14 mouse cellular contexts compared by ENCODE assay signal in the genomic region with DNA sequence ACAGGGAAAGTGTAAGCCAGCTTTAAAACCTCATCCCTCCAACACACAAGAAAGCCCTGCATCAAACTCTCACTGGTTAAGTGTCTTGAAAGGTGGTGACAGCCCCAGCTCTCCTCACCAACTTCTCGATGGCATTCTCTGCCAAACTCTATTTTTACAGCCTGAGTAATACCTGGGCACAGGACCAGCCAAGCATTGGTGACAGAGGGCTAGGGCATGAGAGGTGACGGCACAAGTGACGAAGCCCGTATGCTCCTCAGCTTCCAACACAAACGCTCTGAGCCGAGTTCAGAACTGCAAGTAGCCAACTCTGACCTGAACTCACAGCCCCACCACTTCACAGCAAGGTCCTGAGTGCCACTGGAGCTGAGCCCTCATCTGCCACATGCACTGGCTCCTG. TPM values are rescaled to one million over a fixed set of nuclear protein-coding genes. Genes with fewer than 3 reads are reported as not detected.
DNase-seq lines count a peak whose midpoint lies in the region; ATAC-seq lines count a peak whose summit lies in the region.
"Had no signal": no experiment of that assay in that cellular context is flagged by ENCODE, and none has a peak within 500 bp of the region (broad histone marks: within the 10 kb centered on the region; RNA-seq: fewer than 3 reads in every experiment).

No protein-coding gene starts in this region.

- H3K9ac ChIP-seq in kidney, embryonic 16.5 days (replicated peaks; ENCODE audit: low read length): no peak overlapping the region
- H3K9ac ChIP-seq: hindbrain, embryonic 14.5 days; lung, embryonic 15.5 days had no signal

- peaks cover 4% of the 10 kb centered on the region; the same call in 1 of the 2 replicates for H3K4me1 ChIP-seq in kidney, embryonic 16.5 days (ENCODE audit: insufficient read depth, low read length)
- H3K4me1 ChIP-seq: lung, embryonic 15.5 days had no signal

- H3K36me3 ChIP-seq in kidney, embryonic 16.5 days (ENCODE audit: insufficient read depth, low read length): no peaks in the 10 kb centered on the region
- H3K36me3 ChIP-seq: embryonic facial prominence, embryonic 10.5 days; lung, embryonic 15.5 days had no signal

- H3K9me3 ChIP-seq in kidney, embryonic 16.5 days (ENCODE audit: low read length): no peaks in the 10 kb centered on the region
- H3K9me3 ChIP-seq: embryonic facial prominence, embryonic 10.5 days; lung, embryonic 15.5 days had no signal

- intact Hi-C loops in heart, postnatal 14 days (cut with DNase I): no loop called here

- no peaks in the 10 kb centered on the region for H3K27me3 ChIP-seq in kidney, embryonic 16.5 days (ENCODE audit: insufficient read depth, low read length)

- H3K27ac ChIP-seq in kidney, embryonic 16.5 days (ENCODE audit: low read length): no peak overlapping the region
- H3K27ac ChIP-seq: embryonic facial prominence, embryonic 10.5 days; hindbrain, embryonic 14.5 days; lung, embryonic 15.5 days had no signal

- H3K4me2 ChIP-seq in kidney, embryonic 16.5 days (replicated peaks; ENCODE audit: low read depth, low read length): no peak overlapping the region
- H3K4me2 ChIP-seq: hindbrain, embryonic 14.5 days; lung, embryonic 15.5 days had no signal

- no peak for DNase-seq in cerebellum, postnatal 4 days (ENCODE audit: low spot score in 2 of 2)
- peak; percentile 90 to 94 for DNase-seq in cerebellum, adult 18-20 months
- peak; percentile 98 for DNase-seq in heart, adult 11 months
- peak; percentile 65 to 81 for DNase-seq in heart, postnatal 14 days
- DNase-seq in spleen, postnatal 14 days (ENCODE audit: low spot score in 2 of 2): no peak
- DNase-seq in layer of hippocampus, postnatal 14 days (ENCODE audit: low spot score in 2 of 2): no peak
- DNase-seq: kidney, postnatal 10 days; left cerebral cortex, postnatal 4 days; thymus, postnatal 36 days had no signal

- ATAC-seq in cerebellum, adult (ENCODE audit: insufficient number of reproducible peaks, low FRiP score, low TSS enrichment): peak; percentile 77
- no peak for ATAC-seq in kidney, embryonic 16.5 days (ENCODE audit: low FRiP score, low TSS enrichment)

- 71% methylated on average over 6 of the region's 6 CpGs for WGBS in kidney, embryonic 16.5 days

- H3K4me3 ChIP-seq in kidney, embryonic 16.5 days (ENCODE audit: low read length): no peak overlapping the region
- H3K4me3 ChIP-seq: embryonic facial prominence, embryonic 10.5 days; lung, embryonic 15.5 days had no signal

RNA-seq across cellular contexts. Expression of a gene that starts 13.4 kb away (rescaled TPM):
- 10 to 100 TPM; 17.4 to 20.9 TPM for total RNA-seq in heart, postnatal 14 days (2021)
- polyA plus RNA-seq in kidney, embryonic 16.5 days (2015; fragmentation: Nextera tagmentation; extraction: Ambion mirVana): 22.2 and 24.4 TPM in 2 replicates
- 10 to 100 TPM; 14.5 to 16.3 TPM for total RNA-seq in layer of hippocampus, postnatal 14 days (2021)

Comparison
In these comparisons a context has a peak if more than half of its experiments do, and no peak if none do; other contexts are left out.
1. DNase-seq: peak in cerebellum, adult 18-20 months (2 of 2), heart, adult 11 months (single experiment) and heart, postnatal 14 days (2 of 2); none in cerebellum, postnatal 4 days (0 of 2), spleen, postnatal 14 days (0 of 2) and layer of hippocampus, postnatal 14 days (0 of 2).